Mouse (Mus musculus) bone marrow, adult 2 months (tissue): ENCODE data around the gene Tubg2.

Experiments used
- CTCF ChIP-seq: fragments of 200-500 bp; IDR thresholded peaks from 2 replicates; pipeline ENCODE4 v1.5.1; 2011; ENCODE audit warnings: low read length, control low read depth; ENCODE audit not compliant: control insufficient read depth, insufficient read depth
- POLR2A ChIP-seq: fragments of 200-500 bp; IDR thresholded peaks from 2 replicates; pipeline ENCODE4 v1.6.1; 2011; ENCODE audit warnings: low read depth, mild to moderate bottlenecking, control low read depth, low read length, borderline replicate concordance; ENCODE audit not compliant: control insufficient read depth

- TF ChIP-seq CTCF (no peak), POLR2A (no peak)
Observed at GRCm38 (mm10) chr11:101181961-101182360, 26.3 kb downstream of the Tubg2 start.
